Mouse (Mus musculus) hindbrain, postnatal 0 days (tissue): ENCODE data around the gene Map1lc3b. TPM values are rescaled to one million over a fixed set of nuclear protein-coding genes. Genes with fewer than 3 reads are reported as not detected.

ENCODE experiments used
- ATAC-seq: fragments of 200-750 bp; cut with Nextera tagmentation; 2 replicates; pipeline ENCODE4 v1.8.0; 2017; ENCODE audit warnings: mild to moderate bottlenecking, moderate TSS enrichment, moderate library complexity
- DNase-seq: peaks from one replicate; pipeline ENCODE4 v3.0.0-alpha.2; 2015; ENCODE audit warnings: low spot score
- H3K27ac ChIP-seq: fragments of 300-500 bp; sonication (generic); 2 replicates; pipeline ENCODE4 v1.5.1; 2014; ENCODE audit warnings: mild to moderate bottlenecking
- H3K27me3 ChIP-seq: fragments of 300-500 bp; sonication (generic); 2 replicates; pipeline ENCODE4 v1.6.1; 2014; ENCODE audit warnings: low read length, mixed read lengths; ENCODE audit not compliant: insufficient read depth
- H3K36me3 ChIP-seq: fragments of 300-500 bp; sonication (generic); 2 replicates; pipeline ENCODE4 v1.6.1; 2014; ENCODE audit warnings: low read length, mixed read lengths; ENCODE audit not compliant: insufficient read depth
- H3K4me1 ChIP-seq: fragments of 300-500 bp; sonication (generic); 2 replicates; pipeline ENCODE4 v1.6.1; 2014; ENCODE audit warnings: antibody characterized with exemption, low read length, mixed read lengths; ENCODE audit not compliant: insufficient read depth
- H3K4me2 ChIP-seq: fragments of 300-500 bp; sonication (generic); 2 replicates; pipeline ENCODE4 v1.6.1; 2014; ENCODE audit warnings: low read depth, mild to moderate bottlenecking, low read length, moderate library complexity, mixed read lengths
- H3K4me3 ChIP-seq: fragments of 300-500 bp; sonication (generic); 2 replicates; pipeline ENCODE4 v1.5.1; 2014; ENCODE audit warnings: low read length
- H3K9ac ChIP-seq: fragments of 300-500 bp; sonication (generic); replicated peaks from 2 replicates; pipeline ENCODE4 v1.6.1; 2014; ENCODE audit warnings: mild to moderate bottlenecking, low read length, moderate library complexity, mixed read lengths
- H3K9me3 ChIP-seq: fragments of 300-500 bp; sonication (generic); 2 replicates; pipeline ENCODE4 v1.6.1; 2016; ENCODE audit warnings: low read length, mixed read lengths
- CTCF ChIP-seq: IDR thresholded peaks from 2 replicates; pipeline ENCODE4 v1.5.1; 2016; ENCODE audit warnings: antibody characterized with exemption, control low read depth, low read depth
- WGBS: fragments of 180-500 bp; shearing (Covaris S2); extraction: QIAGEN DNeasy Blood & Tissue Kit; methylation state at CpG from one replicate; pipeline ENCODE4 v1.1.7; 2014; 5-methylcytosine and 5-hydroxymethylcytosine counted together
- polyA plus RNA-seq: library from polyadenylated mRNA; unstranded; fragments of >200 nt; fragmentation: Nextera tagmentation; extraction: Ambion mirVana; gene quantifications from 2 replicates; pipeline ENCODE4 v1.2.1, GENCODE M21; 2015
- total RNA-seq: library from RNA; depleted of rRNA; stranded (reverse); fragments of >200 nt; gene quantifications from 2 replicates; pipeline ENCODE4 v1.2.3, GENCODE M21; 2014

Gene Map1lc3b
- total and polyA plus RNA-seq, 2 experiments from 2014 or later, result 288 to 360 TPM

DNA sequence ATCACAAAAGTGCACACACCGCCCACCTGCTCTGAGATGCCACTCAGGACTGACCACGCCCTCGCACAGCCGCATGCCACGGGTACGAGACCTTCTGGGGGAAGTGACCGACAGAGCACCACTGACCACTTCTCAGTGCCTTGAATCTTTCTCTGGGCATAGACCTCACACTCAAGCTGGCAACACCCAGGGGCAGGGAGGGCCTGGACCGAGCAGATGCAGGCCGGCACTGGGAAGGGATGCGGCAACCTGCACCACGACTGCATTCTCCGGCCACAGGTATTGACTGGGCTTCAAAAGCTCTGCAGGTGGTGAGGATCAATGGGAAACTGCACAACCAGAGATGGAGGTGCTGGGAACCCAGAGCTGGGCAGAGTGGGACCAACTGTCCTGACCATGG lies 12.2 kb downstream of the Map1lc3b start:
- Histone ChIP-seq H3K4me1 (no peaks in the 10 kb centered on the region), H3K4me2 (no peak overlapping the region), H3K9ac (no peak overlapping the region), H3K36me3 (peaks cover 59% of the 10 kb centered on the region), H3K27me3 (no peaks in the 10 kb centered on the region), H3K27ac (no peak overlapping the region), H3K4me3 (no peak overlapping the region), H3K9me3 (no peaks in the 10 kb centered on the region)
- 94% methylated on average over 12 of the region's 12 CpGs for WGBS
- ATAC-seq (no peak), DNase-seq (no peak)
- TF ChIP-seq CTCF, result no peak

DNA sequence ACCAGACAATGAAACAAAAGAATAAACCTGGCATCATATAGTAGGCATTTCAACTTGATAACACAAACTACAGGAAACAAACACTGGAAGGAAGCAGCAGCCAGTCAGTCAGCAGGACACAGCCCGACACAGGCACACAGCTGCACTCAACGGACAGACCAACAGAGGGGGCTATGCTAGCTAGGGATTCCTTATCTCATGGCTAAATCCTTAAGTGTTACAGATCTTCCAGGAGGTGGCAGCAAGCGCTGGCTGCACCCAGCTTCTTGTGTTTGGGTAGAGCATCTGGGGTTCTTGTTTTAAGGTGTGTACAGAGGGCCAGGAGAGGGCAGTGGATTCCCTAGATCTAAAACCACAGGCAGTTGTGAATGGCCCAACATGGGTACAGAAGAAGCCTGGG lies 12.7 kb downstream of the Map1lc3b start:
- H3K4me2 ChIP-seq, result no peak overlapping the region
- no peak overlapping the region for H3K9ac ChIP-seq
- 17% methylated on average over 3 of the region's 3 CpGs for WGBS
- DNase-seq (peak; percentile 88), ATAC-seq (peak; percentile 73)
- H3K4me3 ChIP-seq, result no peak overlapping the region
- TF ChIP-seq CTCF, result peak; percentile 89
- H3K36me3 ChIP-seq, result peaks cover 59% of the 10 kb centered on the region
- H3K27me3 ChIP-seq, result no peaks in the 10 kb centered on the region
- no peak overlapping the region for H3K27ac ChIP-seq
- no peaks in the 10 kb centered on the region for H3K9me3 ChIP-seq
- H3K4me1 ChIP-seq, result no peaks in the 10 kb centered on the region

DNA sequence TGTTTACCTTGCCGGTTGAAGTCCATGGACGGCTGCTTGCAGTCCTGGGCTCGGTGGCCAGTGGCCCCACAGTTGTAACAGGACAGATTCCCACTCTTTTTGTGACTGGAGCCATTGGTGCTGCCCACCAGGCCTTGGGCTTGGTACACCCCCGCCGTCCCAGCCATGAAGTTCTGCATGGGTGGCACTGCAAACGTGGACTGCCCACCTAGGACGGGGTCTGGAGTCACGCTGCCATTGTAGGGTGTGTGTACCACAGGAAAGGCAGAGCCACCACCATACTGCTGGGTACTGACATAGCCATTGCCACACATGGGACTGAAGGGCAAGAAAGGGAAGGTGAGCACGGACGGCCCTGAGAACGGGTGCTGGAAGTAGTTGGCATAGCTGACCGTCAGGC lies 13.6 kb downstream of the Map1lc3b start:
- Histone ChIP-seq H3K9me3 (no peaks in the 10 kb centered on the region), H3K36me3 (peaks cover 61% of the 10 kb centered on the region), H3K9ac (no peak overlapping the region), H3K27me3 (no peaks in the 10 kb centered on the region), H3K4me3 (no peak overlapping the region), H3K4me2 (no peak overlapping the region), H3K4me1 (no peaks in the 10 kb centered on the region), H3K27ac (no peak overlapping the region)
- ATAC-seq, result no peak
- WGBS, result 94% methylated on average over 12 of the region's 12 CpGs
- DNase-seq, result no peak
- no peak for TF ChIP-seq CTCF

DNA sequence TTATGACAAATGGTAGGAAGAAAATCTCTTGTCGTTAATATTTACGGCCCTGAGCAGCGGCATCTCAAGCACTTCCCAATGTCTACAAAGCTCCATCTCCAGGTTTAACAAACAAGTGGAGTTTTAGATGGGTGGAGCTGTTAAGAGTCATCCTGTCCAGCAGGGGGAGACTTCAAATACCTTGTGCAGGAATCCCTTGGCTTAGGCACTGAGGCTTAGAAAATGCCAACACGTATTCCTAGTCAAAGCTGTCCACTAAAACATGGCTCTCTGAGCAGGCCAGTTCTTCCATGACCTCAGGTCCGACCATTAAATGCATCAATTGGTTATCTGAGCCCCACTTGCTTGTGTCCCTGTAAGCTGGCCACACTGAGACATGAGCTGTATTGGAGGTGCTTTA lies 17.5 kb downstream of the Map1lc3b start:
- no peak overlapping the region for H3K4me2 ChIP-seq
- ATAC-seq (no peak), DNase-seq (peak; percentile 55)
- no peaks in the 10 kb centered on the region for H3K4me1 ChIP-seq
- WGBS, result 91% methylated on average over 5 of the region's 5 CpGs
- no peaks in the 10 kb centered on the region for H3K9me3 ChIP-seq
- H3K27ac ChIP-seq, result no peak overlapping the region
- TF ChIP-seq CTCF, result peak; percentile 68
- H3K9ac ChIP-seq, result no peak overlapping the region
- H3K27me3 ChIP-seq, result no peaks in the 10 kb centered on the region
- no peak overlapping the region for H3K4me3 ChIP-seq
- H3K36me3 ChIP-seq, result peaks cover 47% of the 10 kb centered on the region

DNA sequence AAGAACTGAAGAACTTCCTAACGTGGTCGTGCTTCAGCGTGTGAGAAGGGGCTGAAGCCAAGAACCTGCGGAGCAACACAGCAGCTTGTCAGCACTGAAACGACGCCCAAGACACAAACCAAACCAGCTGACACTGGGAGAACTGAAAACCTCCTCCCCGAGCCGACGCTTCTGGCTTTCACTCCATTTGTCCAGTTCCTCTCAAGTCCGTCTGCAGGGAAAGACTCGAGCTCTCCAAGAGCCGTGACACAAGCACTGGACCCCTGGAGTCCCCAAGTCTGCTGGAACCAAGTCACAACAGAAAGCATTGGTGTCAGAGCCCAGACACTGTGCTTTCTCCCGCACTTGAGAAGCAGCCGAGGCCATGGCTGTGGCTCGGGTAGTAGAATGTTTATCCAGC lies 19.1 kb downstream of the Map1lc3b start:
- peaks cover 40% of the 10 kb centered on the region for H3K36me3 ChIP-seq
- no peaks in the 10 kb centered on the region for H3K4me1 ChIP-seq
- H3K27ac ChIP-seq, result no peak overlapping the region
- H3K9me3 ChIP-seq, result no peaks in the 10 kb centered on the region
- DNase-seq (no peak), ATAC-seq (no peak)
- 77% methylated on average over 15 of the region's 15 CpGs for WGBS
- no peak overlapping the region for H3K9ac ChIP-seq
- H3K4me3 ChIP-seq, result no peak overlapping the region
- H3K27me3 ChIP-seq, result no peaks in the 10 kb centered on the region
- TF ChIP-seq CTCF, result no peak
- H3K4me2 ChIP-seq, result no peak overlapping the region

DNA sequence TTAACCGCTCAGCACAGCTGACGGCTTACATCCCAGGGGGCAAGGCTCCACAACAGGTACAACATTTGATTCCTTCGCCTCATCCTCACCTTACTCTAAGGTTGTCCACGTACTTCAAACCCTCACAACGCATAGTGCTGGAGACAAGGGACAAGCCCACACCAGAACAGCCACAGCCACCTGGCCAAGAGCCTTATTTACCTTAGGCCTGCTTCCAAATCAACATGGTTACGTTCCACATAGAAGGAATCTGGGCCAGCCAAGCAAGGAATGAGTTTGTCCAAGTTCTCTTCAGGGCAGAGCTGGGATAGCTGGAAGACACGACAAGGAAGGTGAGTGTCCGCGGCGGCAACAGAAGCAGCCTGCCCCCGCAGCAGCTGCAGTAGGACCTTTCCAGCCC lies 19.8 kb downstream of the Map1lc3b start:
- 85% methylated on average over 11 of the region's 11 CpGs for WGBS
- DNase-seq (no peak), ATAC-seq (no peak)
- no peak overlapping the region for H3K9ac ChIP-seq
- TF ChIP-seq CTCF, result no peak
- H3K4me1 ChIP-seq, result no peaks in the 10 kb centered on the region
- no peak overlapping the region for H3K4me3 ChIP-seq
- no peak overlapping the region for H3K4me2 ChIP-seq
- no peaks in the 10 kb centered on the region for H3K27me3 ChIP-seq
- H3K36me3 ChIP-seq, result peaks cover 34% of the 10 kb centered on the region
- H3K9me3 ChIP-seq, result no peaks in the 10 kb centered on the region
- H3K27ac ChIP-seq, result no peak overlapping the region

DNA sequence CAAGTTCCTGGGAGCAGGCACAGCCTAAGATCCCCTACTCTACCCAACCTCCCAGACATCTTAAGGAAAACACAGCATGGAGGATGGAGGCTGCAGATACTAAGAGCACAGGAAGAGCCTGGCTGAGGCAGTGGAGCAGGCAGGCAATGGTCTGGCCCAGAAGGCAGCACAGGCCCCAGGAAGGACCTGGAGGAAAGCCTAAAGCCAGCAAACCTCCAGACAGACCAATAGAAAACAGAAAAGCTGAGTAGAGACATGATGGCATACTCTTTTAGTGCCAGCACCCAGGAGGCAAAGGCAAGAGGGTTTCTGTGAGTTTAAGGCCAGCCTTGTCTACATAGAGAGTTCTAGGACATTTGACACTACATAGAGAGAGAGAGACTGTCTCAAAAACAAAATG lies 23.3 kb downstream of the Map1lc3b start:
- H3K4me3 ChIP-seq, result no peak overlapping the region
- no peaks in the 10 kb centered on the region for H3K4me1 ChIP-seq
- TF ChIP-seq CTCF, result no peak
- H3K36me3 ChIP-seq, result peaks cover 9% of the 10 kb centered on the region; the same call in 1 of the 2 replicates
- H3K9me3 ChIP-seq, result no peaks in the 10 kb centered on the region
- DNase-seq (no peak), ATAC-seq (no peak)
- H3K4me2 ChIP-seq, result no peak overlapping the region
- H3K27ac ChIP-seq, result no peak overlapping the region
- no peaks in the 10 kb centered on the region for H3K27me3 ChIP-seq
- no peak overlapping the region for H3K9ac ChIP-seq
